Mouse (Mus musculus) CD4-positive, CD25-positive, alpha-beta regulatory T cell, adult 4 months (primary cell): ENCODE results near the gene Zfp704. TPM values are rescaled to one million over a fixed set of nuclear protein-coding genes. Genes with fewer than 3 reads are reported as not detected.

Experiments used
- ATAC-seq: one replicate; pipeline ENCODE4 v1.8.0; 2017
- polyA plus RNA-seq, 2 experiments: library from polyadenylated mRNA; unstranded; fragments of 100-300 nt; shearing (Covaris generic); gene quantifications; one replicate each; pipeline ENCODE4 v1.2.1; 2017

Gene Zfp704
- 1 to 10 TPM in 1 of 2 experiments, under 1 TPM in 1; 0.73 to 1.4 TPM for polyA plus RNA-seq

DNA sequence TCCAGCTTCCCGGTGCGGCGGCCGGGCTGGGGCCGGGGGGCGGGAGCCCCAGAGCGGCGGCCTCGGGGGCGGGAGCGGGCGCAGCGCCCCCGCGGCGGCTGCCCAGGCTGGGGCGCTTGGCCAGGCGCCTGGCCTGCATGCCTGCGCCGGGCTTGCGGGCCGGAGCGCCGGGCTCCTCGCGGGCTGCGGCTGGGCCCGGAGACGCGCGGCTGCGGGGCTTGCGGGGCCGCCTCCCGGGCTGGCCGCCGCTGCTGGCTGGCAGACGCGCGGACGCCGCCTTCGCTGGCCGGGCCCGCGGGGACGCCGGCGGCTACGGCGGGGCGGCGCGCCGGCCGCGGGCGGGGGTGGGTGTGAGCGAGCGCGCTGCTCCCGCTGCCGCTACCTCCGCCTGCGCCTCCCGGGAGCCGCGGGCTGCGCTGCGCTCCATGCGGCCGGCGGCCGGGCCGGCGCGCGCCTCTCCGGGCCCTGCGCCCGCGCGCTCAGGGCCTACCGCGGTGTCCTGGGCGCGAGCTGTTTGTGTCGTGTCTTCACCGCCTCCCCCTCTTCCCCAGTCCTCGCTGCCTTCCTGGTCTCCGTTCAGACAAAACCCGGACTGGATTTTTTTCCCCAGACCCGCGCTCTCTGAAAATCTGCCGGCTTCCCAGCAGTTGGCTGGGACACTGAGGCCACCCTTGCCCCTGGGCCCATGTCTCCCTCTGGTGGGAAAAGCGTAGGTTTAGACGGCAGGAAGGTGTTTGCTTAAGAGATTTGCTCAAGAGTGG, at the start of gene Zfp704:
TSS of gene Zfp704 (minus strand) at position 505 of the 761 bp plus-strand sequence.
- peak; percentile 47 for ATAC-seq

DNA sequence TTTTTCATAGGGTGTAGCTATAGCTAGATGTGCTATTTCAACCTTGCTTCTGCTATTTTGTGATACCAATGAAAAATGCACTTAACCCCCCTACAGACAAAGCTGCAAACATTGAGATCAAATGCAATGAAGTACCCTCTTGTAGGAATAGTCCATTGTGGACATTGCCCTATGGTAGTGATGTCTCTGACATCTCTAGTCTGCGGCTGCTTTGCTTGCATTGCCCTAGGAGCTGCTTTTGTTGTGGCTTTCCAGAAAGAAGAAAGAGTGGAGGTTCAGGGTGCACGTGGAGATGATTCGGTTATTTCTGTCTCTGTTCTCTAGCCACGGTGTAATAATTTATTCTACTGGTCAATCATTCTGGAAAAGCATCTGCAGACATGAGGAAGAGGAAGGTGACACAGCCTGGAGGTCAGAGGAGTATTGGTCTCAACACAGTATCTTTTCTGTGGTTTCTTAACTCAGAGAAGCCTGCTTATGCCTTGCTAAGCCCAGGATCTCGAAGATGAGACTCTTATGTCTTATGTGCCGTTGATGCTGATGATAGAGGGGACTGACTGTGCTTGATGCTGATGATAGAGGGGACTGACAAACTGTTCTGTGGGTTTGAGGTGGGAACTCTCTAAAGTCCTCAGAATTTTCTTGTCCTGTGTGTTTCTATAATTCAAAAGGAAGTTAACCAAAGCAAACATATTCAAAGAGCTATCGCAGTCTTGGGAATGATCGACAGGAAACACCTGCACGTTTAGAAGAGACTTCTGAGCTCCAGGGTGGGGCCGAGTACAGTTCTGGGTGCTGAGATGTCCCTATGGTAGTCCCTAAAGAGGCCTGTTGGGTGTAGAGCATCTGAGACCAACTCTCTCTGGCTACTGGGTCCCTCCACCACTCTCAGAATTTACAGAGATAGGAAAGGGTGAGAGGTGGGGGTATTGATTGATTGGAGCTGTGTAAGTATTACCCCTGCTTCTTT, 23.4 kb upstream of the Zfp704 start:
- no peak for ATAC-seq

DNA sequence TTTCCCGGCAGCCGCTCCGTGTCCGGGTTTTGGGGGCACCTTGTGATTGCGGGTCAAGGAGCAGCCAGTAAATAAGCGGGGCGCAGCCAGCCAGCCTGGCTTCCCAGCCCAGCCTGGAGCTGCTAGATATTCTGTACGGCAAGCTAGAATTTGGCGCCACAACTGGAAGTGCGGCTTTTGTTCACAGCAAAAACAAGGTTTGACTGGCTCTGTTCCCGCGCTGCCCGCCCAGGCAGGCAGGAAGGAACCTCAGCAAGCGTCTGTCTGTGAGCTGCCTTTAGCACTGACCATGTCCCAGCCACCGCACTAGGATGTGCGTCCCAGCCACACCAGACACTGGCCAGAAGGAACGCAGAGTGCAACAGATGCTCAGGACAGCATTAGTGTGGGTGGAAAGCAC, 20.1 kb upstream of the Zfp704 start:
- ATAC-seq = no peak

DNA sequence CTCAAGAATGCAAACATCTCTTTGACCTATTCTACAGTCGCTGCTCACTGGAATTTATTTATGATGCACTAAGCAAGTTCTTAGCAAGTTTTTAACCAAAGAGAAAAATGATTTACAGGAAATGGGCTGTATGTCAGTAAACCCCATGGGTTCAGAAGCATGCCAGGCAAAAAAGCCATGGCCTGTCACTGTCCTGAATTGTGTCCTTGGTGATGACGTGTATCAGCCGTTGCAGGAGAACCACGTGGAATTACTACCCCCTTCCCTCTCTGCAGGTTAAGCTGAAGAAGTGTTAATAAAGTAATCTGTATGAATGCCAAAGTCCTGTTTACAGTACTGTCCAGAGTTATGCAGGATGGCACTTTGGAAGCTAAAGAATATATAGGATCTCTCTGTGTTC, 18.2 kb upstream of the Zfp704 start:
- no peak for ATAC-seq

DNA sequence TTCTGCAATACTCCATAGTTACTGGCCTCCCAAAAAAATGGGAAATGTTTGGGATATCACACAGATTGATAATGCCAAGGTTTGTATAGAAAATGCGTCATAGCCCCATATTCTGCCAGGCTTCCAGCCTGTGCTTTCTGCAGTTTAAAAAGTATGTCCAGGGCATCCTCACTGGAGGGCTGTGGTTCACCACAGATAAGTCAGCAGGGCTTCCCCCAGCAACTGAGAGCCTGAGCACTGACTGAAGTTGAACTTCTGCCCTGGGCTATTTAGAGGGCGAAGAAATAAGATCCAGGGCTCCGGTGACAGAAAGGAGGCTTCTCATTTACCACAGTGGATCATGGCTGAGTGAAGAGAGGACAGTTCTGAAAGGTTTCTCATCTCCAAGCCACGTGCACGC, 16.3 kb upstream of the Zfp704 start:
- no peak for ATAC-seq

DNA sequence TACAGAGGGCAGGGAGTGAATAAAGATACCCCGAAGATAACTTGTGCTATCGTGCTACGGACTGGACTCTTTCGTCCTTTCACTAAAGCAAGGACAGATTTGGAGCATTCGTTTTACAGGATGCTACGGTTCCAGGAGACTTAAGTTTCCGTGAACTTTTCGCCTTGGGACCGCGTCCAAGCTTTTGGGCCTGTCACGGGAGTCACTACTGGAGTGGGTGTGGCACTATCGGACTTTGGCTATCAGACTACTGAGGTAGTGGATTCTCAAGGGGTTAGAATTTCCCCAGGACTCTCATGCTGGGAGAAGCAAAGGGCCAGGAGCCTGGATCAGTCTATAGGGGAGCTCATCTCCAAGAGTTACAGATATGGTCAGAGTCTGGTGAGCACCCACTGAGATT, 10.7 kb upstream of the Zfp704 start:
- no peak for ATAC-seq

DNA sequence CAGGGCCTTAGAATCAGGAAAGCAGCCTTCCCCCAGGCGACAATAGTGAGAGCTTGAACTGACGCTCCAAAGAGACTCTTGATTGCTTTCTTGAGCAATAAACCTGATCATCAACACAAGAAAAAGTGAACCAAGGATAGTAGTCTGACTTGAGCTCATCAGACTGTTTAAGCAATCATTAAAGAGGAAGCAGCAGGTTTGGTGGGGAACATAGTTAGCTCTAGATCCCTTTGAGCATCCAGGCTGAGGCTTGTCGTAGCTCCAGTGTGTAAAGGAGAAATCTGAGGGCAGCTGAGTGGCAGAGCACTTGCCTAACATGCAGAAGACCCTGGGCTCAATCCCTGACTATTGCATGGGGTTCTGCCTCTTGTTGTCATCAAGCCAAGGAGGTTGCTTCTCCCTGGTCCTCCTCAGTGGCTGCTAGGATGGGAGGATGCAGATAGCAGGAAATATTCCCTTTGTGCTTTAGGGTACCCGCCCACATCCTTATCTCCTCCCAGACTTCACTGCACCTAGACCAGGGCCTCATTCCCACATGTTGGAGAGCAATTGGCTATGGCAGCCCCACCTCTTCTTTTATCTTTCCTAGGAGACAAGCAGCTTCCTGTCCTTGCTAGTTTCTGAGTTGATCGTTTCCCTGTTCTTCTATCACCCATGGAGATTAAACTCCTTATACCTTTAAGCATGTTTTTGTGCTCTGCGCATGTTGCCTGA, 9.8 kb upstream of the Zfp704 start:
- no peak for ATAC-seq

DNA sequence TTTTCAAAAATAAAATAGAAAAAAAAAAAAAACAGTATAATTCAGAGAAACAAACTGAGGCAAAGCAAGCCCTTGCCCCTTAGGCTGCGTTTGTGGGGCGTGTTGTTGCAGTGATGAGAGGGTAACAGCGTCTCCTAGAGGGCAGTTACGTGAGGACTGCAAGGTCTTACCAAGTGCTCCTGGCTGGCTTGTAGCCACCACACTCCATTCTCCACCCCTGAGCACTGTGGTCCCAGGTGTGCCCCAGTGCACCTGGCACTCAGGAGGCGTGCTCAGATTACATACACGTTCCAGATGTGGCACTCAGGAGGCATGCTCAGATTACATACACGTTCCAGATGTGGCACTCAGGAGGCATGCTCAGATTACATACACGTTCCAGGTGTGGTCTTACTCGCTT, 7.2 kb upstream of the Zfp704 start:
- no peak for ATAC-seq

DNA sequence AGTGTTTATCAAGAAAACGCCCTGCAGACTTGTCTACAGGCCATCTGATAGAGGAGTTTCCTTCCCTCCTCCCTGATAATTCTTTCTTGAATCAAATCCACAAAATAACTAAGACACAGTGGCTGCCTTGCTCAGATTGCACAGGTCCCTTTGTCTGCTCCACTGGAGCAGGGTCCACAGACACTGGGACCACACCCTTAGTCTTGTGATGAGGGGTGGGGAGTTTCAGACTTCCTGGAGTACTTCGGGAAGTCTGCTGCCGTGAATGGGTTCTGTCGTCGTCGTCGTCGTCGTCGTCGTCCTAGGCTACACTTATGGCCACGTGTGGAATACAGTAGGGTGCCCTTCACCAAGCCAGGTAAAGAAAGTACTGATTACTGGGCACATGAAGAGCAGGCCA, 4.8 kb upstream of the Zfp704 start:
- ATAC-seq = no peak

DNA sequence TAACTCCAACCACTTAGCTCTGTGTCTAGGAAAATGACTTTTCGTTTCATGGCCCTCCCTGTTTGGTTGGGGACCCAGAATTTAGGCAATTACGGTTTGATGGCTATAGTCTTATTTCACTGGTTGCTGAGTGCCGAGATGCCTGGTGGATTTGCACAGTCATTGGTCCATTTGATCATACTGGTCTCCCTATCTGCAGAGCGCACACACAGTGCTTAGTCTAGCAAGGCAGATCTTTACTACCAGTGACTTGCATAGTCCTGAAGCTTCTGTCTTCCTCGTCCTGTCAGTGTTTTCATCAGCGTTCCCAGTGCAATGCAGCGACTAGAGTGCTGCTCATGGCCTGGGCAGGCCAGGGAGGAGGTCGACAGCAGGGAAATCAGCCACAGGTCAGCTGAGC, 4.1 kb upstream of the Zfp704 start:
- no peak for ATAC-seq

DNA sequence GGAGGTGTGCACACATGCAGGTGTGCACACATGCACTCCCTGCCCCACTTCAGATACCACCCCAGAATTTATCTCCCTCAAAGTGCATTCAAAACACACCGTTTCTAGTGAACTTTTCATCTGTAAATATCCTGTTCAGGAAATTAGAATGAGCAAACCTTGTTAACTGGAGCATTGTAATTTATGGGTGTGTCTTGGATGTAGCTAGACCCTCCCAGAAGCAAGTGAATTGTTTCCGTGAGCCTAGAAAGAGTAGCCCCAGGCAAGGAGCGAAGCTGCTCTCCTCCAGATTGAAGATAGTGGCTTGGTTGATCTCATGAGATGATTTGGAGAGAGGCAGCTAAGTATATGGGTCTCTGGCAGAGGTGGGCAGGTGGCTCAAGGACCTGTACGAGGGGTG, 1.3 kb upstream of the Zfp704 start:
- ATAC-seq = no peak

DNA sequence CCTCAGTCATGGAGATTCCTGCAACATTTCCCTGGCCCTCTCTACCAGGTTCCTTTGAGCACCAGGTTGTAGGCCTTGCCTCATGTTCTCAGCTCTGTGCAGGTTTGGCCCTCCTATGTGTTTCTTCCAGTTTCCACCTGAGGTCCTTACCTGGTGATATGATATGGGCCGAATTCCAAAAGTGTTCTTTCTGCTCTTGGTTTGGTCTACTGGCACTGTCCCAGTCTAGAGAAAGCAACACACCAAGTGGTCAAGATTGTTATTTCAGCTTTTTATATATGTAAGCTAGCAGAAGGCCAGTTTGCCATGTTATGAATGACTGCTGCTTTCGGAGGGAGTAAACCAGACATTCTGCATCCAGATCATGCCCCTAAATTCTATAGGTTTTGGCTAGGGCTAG, 541 bp upstream of the Zfp704 start:
- no peak for ATAC-seq

DNA sequence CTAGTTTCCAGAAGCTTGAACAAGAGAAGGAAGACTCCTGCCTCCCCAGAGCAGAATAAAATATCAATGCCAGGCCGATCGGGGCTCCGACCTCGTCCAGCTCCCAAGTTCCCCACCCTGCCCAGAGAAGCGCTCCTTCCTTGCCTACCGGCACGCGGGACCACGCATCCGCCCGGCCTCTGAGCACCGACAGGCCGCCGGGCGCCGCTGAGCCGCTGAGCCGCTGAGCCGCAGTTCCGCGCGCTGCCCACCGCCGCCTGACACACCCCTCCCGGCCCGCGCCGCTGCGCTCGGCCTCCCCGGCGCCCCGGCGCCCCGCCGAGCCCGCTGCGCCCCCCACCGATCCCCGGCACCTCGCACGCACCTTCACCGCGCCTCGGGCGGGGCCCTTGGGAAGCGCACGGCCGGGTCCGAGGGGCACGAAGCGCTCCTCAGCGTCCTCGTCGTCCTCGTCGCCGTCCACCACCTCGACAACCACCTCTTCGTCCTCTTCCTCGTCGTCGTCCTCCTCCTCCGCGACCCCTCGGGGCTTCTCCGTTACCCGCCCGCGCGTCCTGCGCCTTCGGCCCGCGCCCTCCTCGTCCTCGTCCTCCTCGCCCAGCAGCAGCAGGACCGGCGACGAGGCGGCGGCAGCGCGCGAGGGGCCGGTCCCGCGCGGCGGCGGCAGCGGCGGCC, 842 bp downstream of the Zfp704 start:
- peak; percentile 53 for ATAC-seq

DNA sequence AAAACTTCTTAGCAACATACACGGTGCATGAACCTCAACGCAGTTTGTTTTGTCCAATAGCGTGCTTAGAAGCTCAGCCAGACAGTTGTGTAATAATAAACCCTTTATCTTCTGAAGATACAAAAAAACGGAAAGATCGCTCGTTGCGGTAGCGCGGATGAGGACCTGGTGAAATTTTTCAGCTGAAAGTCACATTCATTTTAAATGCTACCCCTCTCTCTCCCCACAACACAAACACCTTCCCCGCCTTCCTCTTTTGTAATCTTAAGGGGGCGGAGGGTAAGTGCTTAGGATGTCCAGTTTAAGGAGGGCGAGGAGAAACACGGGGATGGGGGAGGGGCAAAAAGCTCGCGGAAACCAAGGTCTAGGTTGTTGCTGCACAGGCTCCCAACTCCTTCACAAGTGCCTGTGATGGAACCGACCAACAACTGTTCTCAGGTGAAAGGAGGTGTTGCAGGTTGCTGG, 1.4 kb downstream of the Zfp704 start:
- ATAC-seq = peak; percentile 32

DNA sequence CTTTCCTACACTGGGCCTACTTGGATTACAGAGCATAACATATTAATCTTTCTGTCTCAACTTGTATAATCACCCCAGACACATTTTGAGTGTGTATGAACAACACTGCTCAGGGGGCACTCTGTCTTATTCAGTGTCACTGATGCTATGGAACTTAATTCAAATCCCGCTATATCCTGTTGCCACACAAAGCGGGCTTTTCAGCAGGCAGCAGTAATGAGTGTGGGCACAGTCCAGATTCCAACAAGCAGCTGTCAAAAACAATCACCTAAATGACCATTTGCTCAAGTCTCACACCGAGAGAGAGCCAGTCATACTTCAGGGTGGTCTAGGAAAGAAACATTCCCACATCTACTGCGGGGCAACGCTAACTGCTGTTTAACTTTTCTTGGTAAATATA, 2.2 kb downstream of the Zfp704 start:
- ATAC-seq = no peak

DNA sequence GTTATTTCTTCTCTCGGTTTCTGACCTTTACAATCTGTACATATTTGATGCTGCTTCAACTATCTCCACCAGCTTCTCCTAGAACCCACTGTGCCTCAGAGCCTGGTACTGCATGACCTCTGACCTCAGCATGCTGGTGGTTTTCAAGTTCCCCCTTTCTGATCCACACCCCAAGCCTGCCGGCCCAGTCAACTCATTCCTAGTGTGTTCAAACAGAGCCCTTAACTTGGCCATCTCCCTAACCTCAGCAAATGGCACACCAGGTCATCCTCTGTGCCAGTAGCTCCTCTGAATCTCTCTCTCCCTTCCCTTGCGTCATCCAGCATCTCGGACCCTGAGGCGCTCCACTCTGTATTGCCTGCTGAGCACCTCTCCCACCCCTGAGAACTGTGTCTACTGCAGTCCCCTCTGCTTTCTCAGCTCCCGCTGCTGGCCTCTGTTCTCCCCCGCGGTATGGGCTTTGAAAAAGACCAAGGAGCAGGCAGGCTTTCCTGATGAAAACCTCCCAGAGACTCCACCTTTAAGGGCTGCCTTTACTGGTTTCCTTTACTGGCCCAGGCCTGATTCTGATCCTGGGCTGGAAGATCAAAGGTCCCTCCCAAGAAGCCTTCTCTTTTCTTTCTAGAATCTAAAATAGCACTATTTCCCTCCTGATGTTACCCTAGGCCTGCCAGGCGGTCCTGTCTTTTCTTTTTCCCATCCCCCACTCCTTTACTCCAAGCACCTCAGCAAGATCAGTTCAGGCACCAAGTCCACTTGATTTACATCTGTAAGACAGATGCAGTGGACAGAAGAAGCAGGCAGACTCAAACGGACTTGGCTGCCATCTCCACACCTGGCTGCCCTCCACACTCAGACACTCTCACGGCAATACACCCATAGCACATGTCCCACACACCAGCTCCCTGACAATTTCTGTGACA, 3.8 kb downstream of the Zfp704 start:
- no peak for ATAC-seq

DNA sequence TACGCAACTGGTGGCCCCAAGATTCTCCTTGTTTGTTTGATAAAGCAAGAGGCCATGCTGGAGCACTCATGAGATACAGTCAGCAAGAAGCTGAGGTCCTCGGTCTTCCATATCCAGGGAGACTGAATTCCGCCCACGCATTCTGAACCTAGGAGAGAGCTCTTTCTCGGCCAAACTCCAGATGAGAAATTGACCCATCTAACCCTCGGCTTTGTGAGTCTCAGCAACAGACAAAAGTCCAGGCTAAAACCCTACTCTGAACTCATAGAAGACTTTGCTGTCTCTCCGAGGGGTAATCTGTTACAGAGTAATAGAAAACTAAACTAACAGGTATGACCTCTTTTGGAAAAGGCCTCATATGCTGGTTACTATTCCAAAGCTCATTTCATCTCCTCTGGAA, 4.9 kb downstream of the Zfp704 start:
- no peak for ATAC-seq

DNA sequence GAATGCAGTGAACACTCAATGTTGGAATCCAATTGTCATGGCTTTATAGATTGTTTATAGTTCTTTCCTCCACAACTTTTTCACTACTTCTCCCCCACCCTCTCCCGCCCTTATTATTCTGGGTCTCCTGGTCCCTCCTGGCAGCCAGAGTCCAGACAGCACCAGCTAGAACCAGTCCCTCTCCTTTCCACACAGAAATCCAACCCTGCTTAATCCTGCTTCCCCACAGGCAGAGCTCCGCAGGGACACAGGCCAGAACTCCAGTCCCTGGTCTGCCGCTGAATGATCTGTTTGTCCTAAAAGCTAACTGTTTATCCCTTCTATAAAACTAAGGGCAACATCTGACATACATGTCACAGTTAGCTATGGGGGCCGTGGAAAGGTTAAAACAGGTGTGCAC, 6.0 kb downstream of the Zfp704 start:
- no peak for ATAC-seq

DNA sequence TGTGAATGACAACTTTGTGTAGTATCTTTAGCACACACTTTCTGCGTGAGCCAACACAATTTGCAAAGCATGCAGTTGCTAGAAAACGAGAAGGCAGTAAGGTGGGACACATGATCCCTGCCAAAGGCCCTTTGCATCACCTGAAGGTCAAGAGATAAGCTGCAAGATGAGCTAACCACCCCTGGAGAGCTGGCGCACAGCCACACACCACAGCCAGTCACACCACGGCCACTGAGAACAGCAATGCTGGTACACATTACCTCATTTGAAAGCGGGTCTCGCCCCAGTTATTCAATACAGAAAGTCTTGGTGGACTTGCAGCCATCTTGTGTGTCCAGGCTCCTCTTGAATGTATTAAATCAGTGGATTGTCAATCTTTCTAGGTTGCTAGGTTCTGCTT, 9.3 kb downstream of the Zfp704 start:
- no peak for ATAC-seq

DNA sequence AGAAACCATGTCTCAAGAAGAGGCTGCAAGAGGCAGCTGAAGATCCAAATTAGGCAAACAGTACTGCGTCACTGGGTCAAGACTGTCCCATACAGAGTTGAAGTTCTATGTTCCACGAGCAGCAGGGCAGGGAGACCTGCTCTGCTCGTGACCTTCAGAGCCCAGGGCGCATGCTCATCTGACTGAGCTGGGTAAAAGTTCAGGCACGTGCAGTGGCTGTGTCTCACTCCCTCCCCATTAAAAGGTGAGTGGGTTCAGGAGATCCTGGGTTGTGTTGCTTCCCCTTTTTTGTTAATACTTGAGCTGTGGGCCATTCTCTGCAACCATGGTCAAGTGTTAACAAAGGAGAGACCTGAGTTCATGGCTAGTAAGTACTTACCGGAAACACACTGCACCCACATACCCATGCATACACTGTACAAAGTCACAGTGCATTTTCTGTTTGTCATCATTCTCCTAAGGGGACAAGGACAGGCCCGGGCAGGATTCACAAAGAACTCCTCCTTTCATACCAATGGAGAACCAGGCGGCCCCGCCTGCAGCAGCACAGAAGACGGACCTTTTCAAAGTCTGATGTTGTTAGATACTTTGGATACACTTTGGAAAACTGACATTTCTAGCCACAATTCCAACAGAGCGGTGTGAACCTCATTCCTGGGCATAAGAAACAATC, 10.0 kb downstream of the Zfp704 start:
- no peak for ATAC-seq

DNA sequence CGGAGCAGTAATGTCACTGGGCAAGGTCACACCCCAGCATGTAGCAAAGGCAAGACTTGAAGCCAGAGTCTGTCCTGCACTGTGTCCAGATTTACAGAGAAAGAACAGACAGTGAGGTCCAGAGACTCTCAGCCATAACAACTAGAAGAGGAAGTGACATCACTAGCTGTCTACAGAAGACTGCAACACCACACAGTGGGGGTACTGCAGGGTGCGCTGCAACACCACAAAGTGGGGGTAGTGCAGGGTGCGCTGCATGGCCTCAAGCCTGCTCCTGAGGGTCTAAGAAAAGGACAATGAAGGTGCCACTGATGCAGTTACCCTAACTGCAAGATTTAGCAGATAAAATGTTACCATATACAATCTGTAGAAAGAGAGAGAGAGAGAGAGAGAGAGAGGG, 11.8 kb downstream of the Zfp704 start:
- ATAC-seq = no peak
